Mouse (Mus musculus): ENCODE data around the gene Lrrc32. TPM values are rescaled to one million over a fixed set of nuclear protein-coding genes. Genes with fewer than 3 reads are reported as not detected.

Lrrc32 gene
- polyA plus RNA-seq (2012; rRNA removed): 10.5 and 17.7 TPM in 2 replicates

GRCm38 (mm10) chr7:98489131-98489530, at the start of gene Lrrc32:
TSS of gene Lrrc32 (plus strand) at chr7:98489283.
- WGBS: 56% methylated on average over 6 of the region's 6 CpGs
- peak within 1 kb of the TSS; percentile 72 for H3K4me3 ChIP-seq (ENCODE audit: low read depth, low read length)
- H3K27me3 ChIP-seq (ENCODE audit: control insufficient read depth, insufficient read depth, low read length): peaks cover 11% of the 10 kb centered on the region
- H3K4me1 ChIP-seq (ENCODE audit: control insufficient read depth, insufficient read depth, insufficient read length, low read length): peaks cover 9% of the 10 kb centered on the region
- H3K27ac ChIP-seq (ENCODE audit: insufficient read depth, low read depth, low read length): peak within 1 kb of the TSS; percentile 44
- no peak for TF ChIP-seq CTCF (IDR thresholded peaks at IDR 0.05; ENCODE audit: extremely low read depth, insufficient read length, insufficient replicate concordance, low read depth, low read length)
- TF ChIP-seq POLR2A (IDR thresholded peaks at IDR 0.05; ENCODE audit: low read depth, low read length): no peak
- H3K36me3 ChIP-seq (ENCODE audit: control insufficient read depth, insufficient read depth, low read length): no peaks in the 10 kb centered on the region

GRCm38 (mm10) chr7:98439956-98440466, 49.1 kb upstream of the Lrrc32 start, which contains the start of gene Gucy2d:
TSS of gene Gucy2d (plus strand) at chr7:98440416.
- no peaks in the 10 kb centered on the region for H3K36me3 ChIP-seq (ENCODE audit: control insufficient read depth, insufficient read depth, low read length)
- TF ChIP-seq CTCF (IDR thresholded peaks at IDR 0.05; ENCODE audit: extremely low read depth, insufficient read length, insufficient replicate concordance, low read depth, low read length): no peak
- no peak for TF ChIP-seq POLR2A (IDR thresholded peaks at IDR 0.05; ENCODE audit: low read depth, low read length)
- H3K27ac ChIP-seq (ENCODE audit: insufficient read depth, low read depth, low read length): no peak within 1 kb of the TSS
- H3K4me1 ChIP-seq (ENCODE audit: control insufficient read depth, insufficient read depth, insufficient read length, low read length): no peaks in the 10 kb centered on the region
- WGBS: 42% methylated on average over 10 of the region's 10 CpGs
- no peak within 1 kb of the TSS for H3K4me3 ChIP-seq (ENCODE audit: low read depth, low read length)
- no peaks in the 10 kb centered on the region for H3K27me3 ChIP-seq (ENCODE audit: control insufficient read depth, insufficient read depth, low read length)

GRCm38 (mm10) chr7:98446873-98447272, 42.2 kb upstream of the Lrrc32 start:
- 46% methylated on average over 3 of the region's 3 CpGs for WGBS
- no peaks in the 10 kb centered on the region for H3K36me3 ChIP-seq (ENCODE audit: control insufficient read depth, insufficient read depth, low read length)
- no peak overlapping the region for H3K4me3 ChIP-seq (ENCODE audit: low read depth, low read length)
- no peaks in the 10 kb centered on the region for H3K27me3 ChIP-seq (ENCODE audit: control insufficient read depth, insufficient read depth, low read length)
- TF ChIP-seq POLR2A (IDR thresholded peaks at IDR 0.05; ENCODE audit: low read depth, low read length) (no peak), CTCF (IDR thresholded peaks at IDR 0.05; ENCODE audit: extremely low read depth, insufficient read length, insufficient replicate concordance, low read depth, low read length) (no peak)
- H3K27ac ChIP-seq (ENCODE audit: insufficient read depth, low read depth, low read length): no peak overlapping the region
- H3K4me1 ChIP-seq (ENCODE audit: control insufficient read depth, insufficient read depth, insufficient read length, low read length): no peaks in the 10 kb centered on the region; the same call in 1 of the 2 replicates

GRCm38 (mm10) chr7:98447585-98448308, 41.3 kb upstream of the Lrrc32 start:
- Histone ChIP-seq H3K27ac (ENCODE audit: insufficient read depth, low read depth, low read length) (no peak overlapping the region), H3K27me3 (ENCODE audit: control insufficient read depth, insufficient read depth, low read length) (no peaks in the 10 kb centered on the region), H3K4me1 (ENCODE audit: control insufficient read depth, insufficient read depth, insufficient read length, low read length) (no peaks in the 10 kb centered on the region; the same call in 1 of the 2 replicates), H3K4me3 (ENCODE audit: low read depth, low read length) (no peak overlapping the region), H3K36me3 (ENCODE audit: control insufficient read depth, insufficient read depth, low read length) (no peaks in the 10 kb centered on the region)
- no peak for TF ChIP-seq POLR2A (IDR thresholded peaks at IDR 0.05; ENCODE audit: low read depth, low read length)
- peak; percentile 34; the same call in 1 of the 2 replicates for TF ChIP-seq CTCF (IDR thresholded peaks at IDR 0.05; ENCODE audit: extremely low read depth, insufficient read length, insufficient replicate concordance, low read depth, low read length)
- 39% methylated on average over 11 of the region's 11 CpGs for WGBS

GRCm38 (mm10) chr7:98448309-98448630, 40.8 kb upstream of the Lrrc32 start:
- H3K4me3 ChIP-seq (ENCODE audit: low read depth, low read length): no peak overlapping the region
- WGBS: 85% methylated on average over 5 of the region's 5 CpGs
- no peaks in the 10 kb centered on the region for H3K27me3 ChIP-seq (ENCODE audit: control insufficient read depth, insufficient read depth, low read length)
- no peak overlapping the region for H3K27ac ChIP-seq (ENCODE audit: insufficient read depth, low read depth, low read length)
- H3K36me3 ChIP-seq (ENCODE audit: control insufficient read depth, insufficient read depth, low read length): no peaks in the 10 kb centered on the region
- TF ChIP-seq POLR2A (IDR thresholded peaks at IDR 0.05; ENCODE audit: low read depth, low read length): no peak
- TF ChIP-seq CTCF (IDR thresholded peaks at IDR 0.05; ENCODE audit: extremely low read depth, insufficient read length, insufficient replicate concordance, low read depth, low read length): no peak
- no peaks in the 10 kb centered on the region; the same call in 1 of the 2 replicates for H3K4me1 ChIP-seq (ENCODE audit: control insufficient read depth, insufficient read depth, insufficient read length, low read length)

GRCm38 (mm10) chr7:98449696-98450095, 39.4 kb upstream of the Lrrc32 start:
- WGBS: 48% methylated on average over 9 of the region's 9 CpGs
- TF ChIP-seq POLR2A (IDR thresholded peaks at IDR 0.05; ENCODE audit: low read depth, low read length) (no peak), CTCF (IDR thresholded peaks at IDR 0.05; ENCODE audit: extremely low read depth, insufficient read length, insufficient replicate concordance, low read depth, low read length) (no peak)
- Histone ChIP-seq H3K4me3 (ENCODE audit: low read depth, low read length) (no peak overlapping the region), H3K4me1 (ENCODE audit: control insufficient read depth, insufficient read depth, insufficient read length, low read length) (no peaks in the 10 kb centered on the region; the same call in 1 of the 2 replicates), H3K36me3 (ENCODE audit: control insufficient read depth, insufficient read depth, low read length) (no peaks in the 10 kb centered on the region), H3K27me3 (ENCODE audit: control insufficient read depth, insufficient read depth, low read length) (no peaks in the 10 kb centered on the region), H3K27ac (ENCODE audit: insufficient read depth, low read depth, low read length) (no peak overlapping the region)

GRCm38 (mm10) chr7:98454397-98455120, 34.5 kb upstream of the Lrrc32 start:
- Histone ChIP-seq H3K4me1 (ENCODE audit: control insufficient read depth, insufficient read depth, insufficient read length, low read length) (no peaks in the 10 kb centered on the region; the same call in 1 of the 2 replicates), H3K36me3 (ENCODE audit: control insufficient read depth, insufficient read depth, low read length) (no peaks in the 10 kb centered on the region), H3K27ac (ENCODE audit: insufficient read depth, low read depth, low read length) (no peak overlapping the region), H3K27me3 (ENCODE audit: control insufficient read depth, insufficient read depth, low read length) (no peaks in the 10 kb centered on the region), H3K4me3 (ENCODE audit: low read depth, low read length) (no peak overlapping the region)
- no peak for TF ChIP-seq CTCF (IDR thresholded peaks at IDR 0.05; ENCODE audit: extremely low read depth, insufficient read length, insufficient replicate concordance, low read depth, low read length)
- TF ChIP-seq POLR2A (IDR thresholded peaks at IDR 0.05; ENCODE audit: low read depth, low read length): no peak
- WGBS: 71% methylated on average over 10 of the region's 10 CpGs
